Mouse (Mus musculus) neural tube, embryonic 11.5 days (tissue): ENCODE data around the gene Zdhhc14. TPM values are rescaled to one million over a fixed set of nuclear protein-coding genes. Genes with fewer than 3 reads are reported as not detected.
A peak's percentile ranks its signal among the peaks of the same experiment; 100 is the strongest.

Experiments
- ATAC-seq: fragments of 200-750 bp; cut with Nextera tagmentation; 2 replicates; pipeline ENCODE4 v1.8.0; 2017; ENCODE audit warnings: moderate number of reproducible peaks, mild to moderate bottlenecking, moderate TSS enrichment, moderate library complexity; ENCODE audit not compliant: insufficient read depth, low FRiP score, low TSS enrichment
- DNase-seq: peaks from one replicate; pipeline ENCODE4 v3.0.0-alpha.2; 2015; ENCODE audit warnings: low spot score
- H3K27ac ChIP-seq: fragments of 300-500 bp; sonication (generic); 2 replicates; pipeline ENCODE4 v1.5.1; 2014; ENCODE audit warnings: low read depth, mild to moderate bottlenecking, low read length
- H3K27me3 ChIP-seq: fragments of 300-500 bp; sonication (generic); 2 replicates; pipeline ENCODE4 v1.6.1; 2014; ENCODE audit warnings: mild to moderate bottlenecking, low read length, mixed read lengths; ENCODE audit not compliant: control insufficient read depth, insufficient read depth
- H3K36me3 ChIP-seq: fragments of 300-500 bp; sonication (generic); 2 replicates; pipeline ENCODE4 v1.6.1; 2014; ENCODE audit warnings: mild to moderate bottlenecking, low read length, moderate library complexity, mixed read lengths; ENCODE audit not compliant: control insufficient read depth, insufficient read depth
- H3K4me1 ChIP-seq: fragments of 300-500 bp; sonication (generic); 2 replicates; pipeline ENCODE4 v1.6.1; 2014; ENCODE audit warnings: low read length, mixed read lengths; ENCODE audit not compliant: control insufficient read depth, insufficient read depth
- H3K4me2 ChIP-seq: fragments of 300-500 bp; sonication (generic); 2 replicates; pipeline ENCODE4 v1.6.1; 2014; ENCODE audit warnings: low read depth, mild to moderate bottlenecking, moderate library complexity
- H3K4me3 ChIP-seq: fragments of 300-500 bp; sonication (generic); 2 replicates; pipeline ENCODE4 v1.5.1; 2014; ENCODE audit warnings: low read depth, low read length
- H3K9ac ChIP-seq: fragments of 300-500 bp; sonication (generic); 2 replicates; pipeline ENCODE4 v1.6.1; 2014; ENCODE audit warnings: mild to moderate bottlenecking, low read length
- H3K9me3 ChIP-seq: fragments of 300-500 bp; sonication (generic); 2 replicates; pipeline ENCODE4 v1.6.1; 2016; ENCODE audit warnings: low read length; ENCODE audit not compliant: control insufficient read depth
- WGBS: fragments of 180-500 bp; shearing (Covaris S2); extraction: QIAGEN DNeasy Blood & Tissue Kit; methylation state at CpG from one replicate; pipeline ENCODE4 v1.1.7; 2014; 5-methylcytosine and 5-hydroxymethylcytosine counted together
- polyA plus RNA-seq: library from polyadenylated mRNA; unstranded; fragments of >200 nt; fragmentation: Nextera tagmentation; extraction: Ambion mirVana; gene quantifications from 2 replicates; pipeline ENCODE4 v1.2.1, GENCODE M21; 2014

The Zdhhc14 gene
- polyA plus RNA-seq, 1 experiment from 2014 or later: 2.6 TPM

- 28% methylated on average over 4 of the region's 4 CpGs for WGBS
- no peak for ATAC-seq
Measured at GRCm38 (mm10) chr17:5493809-5494208, 1.5 kb downstream of the Zdhhc14 start.

GRCm38 (mm10) chr17:5494832-5495231, 2.5 kb downstream of the Zdhhc14 start:
- WGBS: 89% methylated on average over 7 of the region's 7 CpGs

More at GRCm38 (mm10) chr17:5493809-5494208, 1.5 kb downstream of the Zdhhc14 start:
- Histone ChIP-seq H3K36me3 (no peaks in the 10 kb centered on the region), H3K4me1 (0 out of 2 replicates have a peak, but pooled peaks cover 3% of the 10 kb centered on the region), H3K27me3 (0 out of 2 replicates have a peak, but pooled peaks cover 6% of the 10 kb centered on the region), H3K9me3 (no peaks in the 10 kb centered on the region), H3K9ac (peak overlapping the region; percentile 67), H3K4me2 (peak overlapping the region; percentile 99), H3K27ac (no peak overlapping the region), H3K4me3 (peak overlapping the region; percentile 66)
- no peak for DNase-seq

GRCm38 (mm10) chr17:5497695-5498094, 5.3 kb downstream of the Zdhhc14 start:
- no peak overlapping the region for H3K9ac ChIP-seq
- H3K27me3 ChIP-seq: 0 out of 2 replicates have a peak, but pooled peaks cover 6% of the 10 kb centered on the region
- 85% methylated on average over 8 of the region's 8 CpGs for WGBS
- no peaks in the 10 kb centered on the region for H3K9me3 ChIP-seq
- no peak for DNase-seq
- H3K4me2 ChIP-seq: no peak overlapping the region
- 0 out of 2 replicates have a peak, but pooled peaks cover 3% of the 10 kb centered on the region for H3K4me1 ChIP-seq
- no peaks in the 10 kb centered on the region for H3K36me3 ChIP-seq
- no peak overlapping the region for H3K27ac ChIP-seq
- no peak overlapping the region for H3K4me3 ChIP-seq
- ATAC-seq: no peak

More at GRCm38 (mm10) chr17:5494832-5495231, 2.5 kb downstream of the Zdhhc14 start:
- H3K4me2 ChIP-seq: no peak overlapping the region
- no peaks in the 10 kb centered on the region for H3K9me3 ChIP-seq
- no peak for DNase-seq
- no peak overlapping the region for H3K9ac ChIP-seq
- 0 out of 2 replicates have a peak, but pooled peaks cover 6% of the 10 kb centered on the region for H3K27me3 ChIP-seq
- no peaks in the 10 kb centered on the region for H3K36me3 ChIP-seq
- 0 out of 2 replicates have a peak, but pooled peaks cover 3% of the 10 kb centered on the region for H3K4me1 ChIP-seq
- no peak overlapping the region for H3K27ac ChIP-seq
- H3K4me3 ChIP-seq: no peak overlapping the region
- no peak for ATAC-seq

- no peaks in the 10 kb centered on the region for H3K36me3 ChIP-seq
Measured at GRCm38 (mm10) chr17:5498996-5499395, 6.6 kb downstream of the Zdhhc14 start.

GRCm38 (mm10) chr17:5503981-5504760, 11.8 kb downstream of the Zdhhc14 start:
- WGBS: 90% methylated on average over 8 of the region's 8 CpGs
- ATAC-seq: no peak

More at GRCm38 (mm10) chr17:5498996-5499395, 6.6 kb downstream of the Zdhhc14 start:
- Histone ChIP-seq H3K27ac (no peak overlapping the region), H3K27me3 (0 out of 2 replicates have a peak, but pooled peaks cover 3% of the 10 kb centered on the region), H3K9ac (no peak overlapping the region), H3K4me3 (no peak overlapping the region), H3K4me2 (no peak overlapping the region), H3K4me1 (no peaks in the 10 kb centered on the region), H3K9me3 (no peaks in the 10 kb centered on the region)
- 91% methylated on average over 4 of the region's 4 CpGs for WGBS
- DNase-seq: no peak
- no peak for ATAC-seq

GRCm38 (mm10) chr17:5504969-5505368, 12.6 kb downstream of the Zdhhc14 start:
- Histone ChIP-seq H3K4me1 (no peaks in the 10 kb centered on the region), H3K4me3 (no peak overlapping the region), H3K4me2 (no peak overlapping the region), H3K27ac (no peak overlapping the region), H3K9ac (no peak overlapping the region), H3K27me3 (no peaks in the 10 kb centered on the region), H3K36me3 (no peaks in the 10 kb centered on the region), H3K9me3 (no peaks in the 10 kb centered on the region)
- DNase-seq (no peak), ATAC-seq (no peak)
- WGBS: 85% methylated on average over 4 of the region's 4 CpGs

More at GRCm38 (mm10) chr17:5503981-5504760, 11.8 kb downstream of the Zdhhc14 start:
- H3K9ac ChIP-seq: no peak overlapping the region
- H3K9me3 ChIP-seq: no peaks in the 10 kb centered on the region
- H3K36me3 ChIP-seq: no peaks in the 10 kb centered on the region
- H3K4me1 ChIP-seq: no peaks in the 10 kb centered on the region
- H3K4me3 ChIP-seq: no peak overlapping the region
- H3K27me3 ChIP-seq: no peaks in the 10 kb centered on the region
- DNase-seq: no peak
- H3K27ac ChIP-seq: no peak overlapping the region
- no peak overlapping the region for H3K4me2 ChIP-seq

- Histone ChIP-seq H3K27me3 (no peaks in the 10 kb centered on the region), H3K27ac (no peak overlapping the region), H3K9me3 (no peaks in the 10 kb centered on the region), H3K4me2 (no peak overlapping the region), H3K4me3 (no peak overlapping the region), H3K9ac (no peak overlapping the region), H3K36me3 (no peaks in the 10 kb centered on the region), H3K4me1 (no peaks in the 10 kb centered on the region)
- no peak for DNase-seq
- ATAC-seq: no peak
- 70% methylated on average over 7 of the region's 7 CpGs for WGBS
Measured at GRCm38 (mm10) chr17:5506553-5506952, 14.2 kb downstream of the Zdhhc14 start.

GRCm38 (mm10) chr17:5506988-5507387, 14.6 kb downstream of the Zdhhc14 start:
- H3K4me1 ChIP-seq: no peaks in the 10 kb centered on the region
- DNase-seq: no peak
- no peaks in the 10 kb centered on the region for H3K9me3 ChIP-seq
- H3K4me3 ChIP-seq: no peak overlapping the region
- no peak overlapping the region for H3K9ac ChIP-seq
- H3K27ac ChIP-seq: no peak overlapping the region
- H3K4me2 ChIP-seq: no peak overlapping the region
- H3K36me3 ChIP-seq: no peaks in the 10 kb centered on the region
- no peak for ATAC-seq
- H3K27me3 ChIP-seq: no peaks in the 10 kb centered on the region
- WGBS: 70% methylated on average over 5 of the region's 5 CpGs

GRCm38 (mm10) chr17:5508030-5508429, 15.7 kb downstream of the Zdhhc14 start:
- H3K36me3 ChIP-seq: no peaks in the 10 kb centered on the region
- ATAC-seq: no peak
- WGBS: 85% methylated on average over 4 of the region's 4 CpGs

More at GRCm38 (mm10) chr17:5508030-5508429, 15.7 kb downstream of the Zdhhc14 start:
- DNase-seq: no peak
- no peaks in the 10 kb centered on the region for H3K4me1 ChIP-seq
- no peak overlapping the region for H3K27ac ChIP-seq
- no peaks in the 10 kb centered on the region for H3K9me3 ChIP-seq
- H3K27me3 ChIP-seq: no peaks in the 10 kb centered on the region
- H3K9ac ChIP-seq: no peak overlapping the region
- no peak overlapping the region for H3K4me3 ChIP-seq
- no peak overlapping the region for H3K4me2 ChIP-seq
